Mouse (Mus musculus): Measurements from ENCODE around the gene Rflnb.

Gene Rflnb

GRCm38 (mm10) chr11:75990965-75991835 lies 36.4 kb downstream of the Rflnb start:
- no peak for DNase-seq (ENCODE audit: low spot score)

- no peak for DNase-seq (ENCODE audit: low spot score)
Measured at GRCm38 (mm10) chr11:75985948-75986347, 41.6 kb downstream of the Rflnb start.

GRCm38 (mm10) chr11:75984581-75984980 lies 43.0 kb downstream of the Rflnb start:
- no peak for DNase-seq (ENCODE audit: low spot score)

DNA sequence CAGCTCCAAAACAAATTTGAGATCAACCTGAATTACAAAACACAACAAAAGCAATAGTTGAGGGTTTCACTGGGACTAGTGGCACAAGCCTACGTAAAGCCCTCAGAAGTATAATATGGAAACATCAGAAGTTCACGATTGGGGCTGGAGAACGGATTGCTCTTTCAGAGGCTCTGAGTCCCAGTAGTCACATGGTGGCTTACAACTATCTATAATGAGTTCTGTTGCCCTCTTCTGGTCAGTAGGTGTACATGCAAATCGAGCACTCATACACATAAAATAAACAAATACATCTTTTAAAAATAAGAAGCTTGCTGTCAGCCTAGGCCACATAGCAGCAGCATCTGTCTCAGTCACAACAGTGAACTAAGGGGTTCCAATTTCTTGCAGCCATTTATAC lies 44.4 kb downstream of the Rflnb start:
- no peak for DNase-seq (ENCODE audit: low spot score)

DNA sequence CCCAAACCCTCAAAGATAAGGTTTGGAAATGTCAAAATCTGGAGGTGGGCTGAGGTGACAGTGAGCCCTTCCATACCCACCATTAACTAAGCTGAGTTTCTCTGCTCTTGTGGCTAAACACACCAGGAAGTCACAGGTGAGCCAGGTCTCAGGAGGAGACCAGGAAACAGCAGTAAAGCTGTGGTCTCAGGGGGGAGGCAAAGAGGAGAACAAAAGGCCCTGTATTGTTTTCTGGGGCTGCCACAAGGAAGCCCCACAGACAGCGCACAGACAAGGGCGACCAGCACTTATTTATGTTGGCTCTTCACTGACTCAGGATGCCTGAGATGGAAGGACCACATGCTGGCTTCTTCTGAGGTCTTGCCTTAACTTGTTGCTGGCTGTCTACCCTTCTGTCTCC lies 47.2 kb downstream of the Rflnb start:
- no peak for DNase-seq (ENCODE audit: low spot score)

DNA sequence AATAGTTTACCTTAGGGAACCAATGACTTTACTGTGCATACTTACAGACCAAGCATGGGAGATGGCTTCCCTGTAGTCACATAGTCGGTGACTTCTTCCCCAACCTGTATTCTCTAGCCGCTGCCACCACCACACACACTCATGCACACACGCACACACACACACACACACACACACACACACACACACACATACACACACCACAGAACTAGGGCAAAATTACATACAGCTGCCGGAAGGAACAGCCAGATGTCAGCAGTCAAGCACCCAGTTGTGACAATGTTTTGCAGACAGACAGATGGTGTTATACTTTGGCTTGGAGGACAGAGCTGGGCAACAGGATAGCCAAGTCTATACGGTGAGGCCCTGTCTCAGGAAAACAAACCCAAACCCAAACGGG lies 49.5 kb downstream of the Rflnb start:
- DNase-seq (ENCODE audit: low spot score), result no peak

DNA sequence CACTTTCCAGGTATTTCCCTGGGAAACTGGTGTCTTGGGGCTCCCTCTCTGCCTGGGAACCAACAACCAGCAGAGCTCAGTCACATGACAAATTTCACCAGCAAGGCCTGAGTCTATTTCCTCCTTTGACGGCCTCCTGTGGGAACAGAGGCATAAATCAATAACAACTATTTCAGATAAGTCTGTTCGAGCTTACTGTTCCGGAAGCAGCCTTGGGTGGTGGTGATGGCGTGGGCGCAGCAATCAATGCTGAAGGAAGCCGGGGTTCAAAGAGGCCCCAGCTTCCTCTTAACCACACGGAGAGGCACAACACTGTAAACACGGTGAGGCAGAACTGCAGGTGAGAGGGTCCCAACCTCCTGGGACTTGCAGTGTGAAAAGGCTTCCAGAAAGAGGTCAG lies 50.8 kb downstream of the Rflnb start:
- no peak for DNase-seq (ENCODE audit: low spot score)

- no peak for DNase-seq (ENCODE audit: low spot score)
Measured at GRCm38 (mm10) chr11:75973988-75974387, 53.6 kb downstream of the Rflnb start.

GRCm38 (mm10) chr11:75972916-75973567 lies 54.5 kb downstream of the Rflnb start:
- no peak for DNase-seq (ENCODE audit: low spot score)

DNA sequence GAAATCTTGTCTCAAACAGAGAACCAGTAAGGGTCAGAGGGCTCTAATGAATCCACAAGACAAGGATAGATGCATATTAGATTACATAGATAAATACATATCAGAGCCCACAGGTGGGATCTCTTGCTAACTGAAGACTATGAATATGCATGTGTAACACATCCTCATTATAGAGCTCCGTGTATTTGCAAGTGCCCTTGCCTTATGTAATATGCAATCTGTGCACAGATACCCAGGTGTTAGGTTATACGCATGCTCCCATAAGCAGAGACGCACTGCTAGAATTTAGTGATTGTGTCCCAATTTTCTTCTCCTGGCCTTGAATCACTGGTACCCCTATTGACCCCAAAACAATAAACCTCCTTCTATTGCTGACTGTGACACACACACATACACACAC lies 55.4 kb downstream of the Rflnb start:
- no peak for DNase-seq (ENCODE audit: low spot score)

DNA sequence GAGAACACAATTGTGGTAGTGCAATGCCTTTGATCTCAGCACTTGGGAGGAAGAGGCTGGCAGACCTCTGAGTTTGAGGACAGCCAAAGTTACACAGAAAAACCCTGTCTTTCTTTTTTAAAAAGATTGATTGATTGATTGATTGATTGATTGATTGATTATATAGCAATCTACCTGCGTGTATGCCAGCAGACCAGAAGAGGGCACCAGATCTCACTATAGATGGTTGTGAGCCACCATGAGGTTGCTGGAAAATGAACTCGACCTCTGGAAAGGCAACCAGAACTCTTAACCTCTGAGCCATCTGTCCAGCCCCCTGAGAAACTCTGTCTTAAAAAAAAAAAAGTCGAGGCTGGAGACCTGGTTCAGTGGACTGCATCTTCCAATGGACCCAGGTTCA lies 57.0 kb downstream of the Rflnb start:
- no peak for DNase-seq (ENCODE audit: low spot score)
